Mouse (Mus musculus): ENCODE measurements around the gene Sbf1. TPM values are rescaled to one million over a fixed set of nuclear protein-coding genes. Genes with fewer than 3 reads are reported as not detected.

The Sbf1 gene
- total RNA-seq (2021), result 10 to 100 TPM; 51.2 to 51.5 TPM
- long read RNA-seq, experiment 1, full-length matches to known transcripts, result 25 of 46 reads
- long read RNA-seq, experiment 1, partial matches to known transcripts, result 9 of 46 reads
- long read RNA-seq, experiment 1, other reads (novel, unspliced or antisense), result 12 of 46 reads
- long read RNA-seq, experiment 2, full-length matches to known transcripts, result 46 of 85 reads
- long read RNA-seq, experiment 2, partial matches to known transcripts, result 19 of 85 reads
- long read RNA-seq, experiment 2, other reads (novel, unspliced or antisense), result 20 of 85 reads

- intact Hi-C loops (cut with DNase I; ENCODE audit: low total_unique reads), result no loop called here
These were observed at the start of gene Sbf1 for GRCm38 (mm10) chr15:89315190-89315731. TSS of gene Sbf1 (minus strand) at chr15:89315311.

GRCm38 (mm10) chr15:89363051-89363450, 47.9 kb upstream of the Sbf1 start:
- intact Hi-C loops (cut with DNase I; ENCODE audit: low total_unique reads), result no loop called here
- no peak for DNase-seq

More at GRCm38 (mm10) chr15:89315190-89315731, at the start of gene Sbf1:
- DNase-seq, result peak; percentile 100

GRCm38 (mm10) chr15:89358784-89359183, 43.7 kb upstream of the Sbf1 start:
- intact Hi-C loops (cut with DNase I; ENCODE audit: low total_unique reads), result no loop called here
- no peak for DNase-seq

- intact Hi-C loops (cut with DNase I; ENCODE audit: low total_unique reads), result no loop called here
- DNase-seq, result peak; percentile 73
These were observed 41.3 kb upstream of the Sbf1 start for GRCm38 (mm10) chr15:89356372-89356771.

- DNase-seq, result peak; percentile 95
- intact Hi-C loops (cut with DNase I; ENCODE audit: low total_unique reads), result no loop called here
These were observed 40.4 kb upstream of the Sbf1 start, which contains the start of the genes Lmf2 and Ncaph2 for GRCm38 (mm10) chr15:89355241-89356187. TSS of gene Lmf2 (minus strand) at chr15:89355659. TSS of gene Ncaph2 (plus strand) at chr15:89355719.

GRCm38 (mm10) chr15:89354455-89354854, 39.3 kb upstream of the Sbf1 start:
- DNase-seq, result no peak
- intact Hi-C loops (cut with DNase I; ENCODE audit: low total_unique reads), result no loop called here

GRCm38 (mm10) chr15:89353837-89354236, 38.7 kb upstream of the Sbf1 start:
- no peak for DNase-seq
- intact Hi-C loops (cut with DNase I; ENCODE audit: low total_unique reads), result no loop called here

GRCm38 (mm10) chr15:89352795-89353194, 37.7 kb upstream of the Sbf1 start:
- no peak for DNase-seq
- intact Hi-C loops (cut with DNase I; ENCODE audit: low total_unique reads), result no loop called here

- no peak for DNase-seq
- intact Hi-C loops (cut with DNase I; ENCODE audit: low total_unique reads), result no loop called here
These were observed 36.9 kb upstream of the Sbf1 start for GRCm38 (mm10) chr15:89352054-89352453.

- DNase-seq, result no peak
- intact Hi-C loops (cut with DNase I; ENCODE audit: low total_unique reads), result no loop called here
These were observed 36.2 kb upstream of the Sbf1 start for GRCm38 (mm10) chr15:89351302-89351701.

GRCm38 (mm10) chr15:89350447-89350846, 35.3 kb upstream of the Sbf1 start:
- no peak for DNase-seq
- intact Hi-C loops (cut with DNase I; ENCODE audit: low total_unique reads), result no loop called here

GRCm38 (mm10) chr15:89343325-89343724, 28.2 kb upstream of the Sbf1 start:
- DNase-seq, result no peak
- intact Hi-C loops (cut with DNase I; ENCODE audit: low total_unique reads), result no loop called here

GRCm38 (mm10) chr15:89341678-89342077, 26.6 kb upstream of the Sbf1 start:
- intact Hi-C loops (cut with DNase I; ENCODE audit: low total_unique reads), result no loop called here
- no peak for DNase-seq

- intact Hi-C loops (cut with DNase I; ENCODE audit: low total_unique reads), result no loop called here
- DNase-seq, result no peak
These were observed 25.0 kb upstream of the Sbf1 start for GRCm38 (mm10) chr15:89340136-89340535.

- intact Hi-C loops (cut with DNase I; ENCODE audit: low total_unique reads), result no loop called here
- DNase-seq, result no peak
These were observed 24.6 kb upstream of the Sbf1 start for GRCm38 (mm10) chr15:89339696-89340095.

- no peak for DNase-seq
- intact Hi-C loops (cut with DNase I; ENCODE audit: low total_unique reads), result no loop called here
These were observed 21.3 kb upstream of the Sbf1 start for GRCm38 (mm10) chr15:89336422-89336821.

GRCm38 (mm10) chr15:89334774-89335537, 19.8 kb upstream of the Sbf1 start:
- no peak for DNase-seq
- intact Hi-C loops (cut with DNase I; ENCODE audit: low total_unique reads), result no loop called here

GRCm38 (mm10) chr15:89334271-89334670, 19.2 kb upstream of the Sbf1 start, which contains the start of gene Miox:
TSS of gene Miox (plus strand) at chr15:89334398.
- intact Hi-C loops (cut with DNase I; ENCODE audit: low total_unique reads), result no loop called here
- no peak for DNase-seq

- intact Hi-C loops (cut with DNase I; ENCODE audit: low total_unique reads), result no loop called here
- no peak for DNase-seq
These were observed 11.3 kb upstream of the Sbf1 start for GRCm38 (mm10) chr15:89326441-89326840.

Measured in gastrocnemius, postnatal 14 days (tissue).